Mouse (Mus musculus): ENCODE results near the gene Fam198b. TPM values are rescaled to one million over a fixed set of nuclear protein-coding genes. Genes with fewer than 3 reads are reported as not detected.

Fam198b gene
- total and polyA plus RNA-seq, 2 experiments from 2014 or later: 1.8 to 3.1 TPM

- no peak for DNase-seq (ENCODE audit: low spot score)
- Histone ChIP-seq H3K4me2 (ENCODE audit: low read depth, low read length) (no peak overlapping the region), H3K9me3 (ENCODE audit: low read length) (no peaks in the 10 kb centered on the region), H3K9ac (replicated peaks; ENCODE audit: low read length) (no peak overlapping the region), H3K4me3 (ENCODE audit: low read length) (no peak overlapping the region), H3K36me3 (ENCODE audit: insufficient read depth, low read length) (no peaks in the 10 kb centered on the region), H3K27me3 (ENCODE audit: insufficient read depth, low read length) (no peaks in the 10 kb centered on the region), H3K27ac (no peak overlapping the region), H3K4me1 (ENCODE audit: insufficient read depth, low read length) (no peaks in the 10 kb centered on the region; the same call in 1 of the 2 replicates)
- 54% methylated on average over 4 of the region's 4 CpGs for WGBS
- ATAC-seq: no peak
- TF ChIP-seq CTCF (IDR thresholded peaks at IDR 0.05; ENCODE audit: low read depth): no peak
These were observed 35.5 kb upstream of the Fam198b start for GRCm38 (mm10) chr3:79848841-79849240.

- H3K36me3 ChIP-seq (ENCODE audit: insufficient read depth, low read length): no peaks in the 10 kb centered on the region
- no peak overlapping the region for H3K4me3 ChIP-seq (ENCODE audit: low read length)
- no peak for DNase-seq (ENCODE audit: low spot score)
- H3K4me2 ChIP-seq (ENCODE audit: low read depth, low read length): no peak overlapping the region
- no peak for ATAC-seq
- WGBS: 86% methylated on average over 2 of the region's 2 CpGs
- no peaks in the 10 kb centered on the region; the same call in 1 of the 2 replicates for H3K4me1 ChIP-seq (ENCODE audit: insufficient read depth, low read length)
- no peaks in the 10 kb centered on the region for H3K27me3 ChIP-seq (ENCODE audit: insufficient read depth, low read length)
- H3K9ac ChIP-seq (replicated peaks; ENCODE audit: low read length): no peak overlapping the region
- H3K9me3 ChIP-seq (ENCODE audit: low read length): no peaks in the 10 kb centered on the region
- no peak overlapping the region for H3K27ac ChIP-seq
- TF ChIP-seq CTCF (IDR thresholded peaks at IDR 0.05; ENCODE audit: low read depth): no peak
These were observed 34.7 kb upstream of the Fam198b start for GRCm38 (mm10) chr3:79849621-79850020.

GRCm38 (mm10) chr3:79850656-79851055 is 33.7 kb upstream of the Fam198b start:
- 45% methylated on average over 6 of the region's 6 CpGs for whole genome bisulfite sequencing
- Histone ChIP-seq H3K9me3 (ENCODE audit: low read length) (no peaks in the 10 kb centered on the region), H3K36me3 (ENCODE audit: insufficient read depth, low read length) (no peaks in the 10 kb centered on the region), H3K4me3 (ENCODE audit: low read length) (no peak overlapping the region), H3K27ac (no peak overlapping the region), H3K27me3 (ENCODE audit: insufficient read depth, low read length) (no peaks in the 10 kb centered on the region), H3K4me1 (ENCODE audit: insufficient read depth, low read length) (no peaks in the 10 kb centered on the region; the same call in 1 of the 2 replicates), H3K4me2 (ENCODE audit: low read depth, low read length) (no peak overlapping the region), H3K9ac (replicated peaks; ENCODE audit: low read length) (no peak overlapping the region)
- no peak for TF ChIP-seq CTCF (IDR thresholded peaks at IDR 0.05; ENCODE audit: low read depth)
- ATAC-seq: no peak
- no peak for DNase-seq (ENCODE audit: low spot score)

- no peak overlapping the region for H3K27ac ChIP-seq
- no peaks in the 10 kb centered on the region; the same call in 1 of the 2 replicates for H3K4me1 ChIP-seq (ENCODE audit: insufficient read depth, low read length)
- 87% methylated on average over 3 of the region's 3 CpGs for WGBS
- DNase-seq (ENCODE audit: low spot score): no peak
- H3K9ac ChIP-seq (replicated peaks; ENCODE audit: low read length): no peak overlapping the region
- no peak overlapping the region for H3K4me2 ChIP-seq (ENCODE audit: low read depth, low read length)
- H3K36me3 ChIP-seq (ENCODE audit: insufficient read depth, low read length): no peaks in the 10 kb centered on the region
- no peaks in the 10 kb centered on the region for H3K9me3 ChIP-seq (ENCODE audit: low read length)
- no peak for ATAC-seq
- no peaks in the 10 kb centered on the region for H3K27me3 ChIP-seq (ENCODE audit: insufficient read depth, low read length)
- no peak for TF ChIP-seq CTCF (IDR thresholded peaks at IDR 0.05; ENCODE audit: low read depth)
- H3K4me3 ChIP-seq (ENCODE audit: low read length): no peak overlapping the region
These were observed 32.2 kb upstream of the Fam198b start for GRCm38 (mm10) chr3:79852108-79852507.

- Histone ChIP-seq H3K27me3 (ENCODE audit: insufficient read depth, low read length) (no peaks in the 10 kb centered on the region), H3K4me2 (ENCODE audit: low read depth, low read length) (no peak within 1 kb of the TSS), H3K27ac (no peak within 1 kb of the TSS), H3K4me1 (ENCODE audit: insufficient read depth, low read length) (no peaks in the 10 kb centered on the region; the same call in 1 of the 2 replicates), H3K9me3 (ENCODE audit: low read length) (no peaks in the 10 kb centered on the region), H3K36me3 (ENCODE audit: insufficient read depth, low read length) (no peaks in the 10 kb centered on the region), H3K9ac (replicated peaks; ENCODE audit: low read length) (no peak within 1 kb of the TSS), H3K4me3 (ENCODE audit: low read length) (no peak within 1 kb of the TSS)
- ATAC-seq (peak; percentile 74), DNase-seq (ENCODE audit: low spot score) (no peak)
- no peak for TF ChIP-seq CTCF (IDR thresholded peaks at IDR 0.05; ENCODE audit: low read depth)
- WGBS: 48% methylated on average over 8 of the region's 8 CpGs
These were observed 31.6 kb upstream of the Fam198b start, which contains the start of gene Tmem144 for GRCm38 (mm10) chr3:79852654-79853166. Tmem144 (minus strand) TSS chr3:79852773.

GRCm38 (mm10) chr3:79857780-79858179 is 26.6 kb upstream of the Fam198b start:
- H3K36me3 ChIP-seq (ENCODE audit: insufficient read depth, low read length): no peaks in the 10 kb centered on the region
- H3K4me2 ChIP-seq (ENCODE audit: low read depth, low read length): no peak overlapping the region
- H3K27me3 ChIP-seq (ENCODE audit: insufficient read depth, low read length): no peaks in the 10 kb centered on the region
- ATAC-seq (no peak), DNase-seq (ENCODE audit: low spot score) (no peak)
- no peak overlapping the region for H3K9ac ChIP-seq (replicated peaks; ENCODE audit: low read length)
- 50% methylated on average over 5 of the region's 5 CpGs for WGBS
- no peaks in the 10 kb centered on the region; the same call in 1 of the 2 replicates for H3K4me1 ChIP-seq (ENCODE audit: insufficient read depth, low read length)
- no peak for TF ChIP-seq CTCF (IDR thresholded peaks at IDR 0.05; ENCODE audit: low read depth)
- H3K27ac ChIP-seq: no peak overlapping the region
- no peaks in the 10 kb centered on the region for H3K9me3 ChIP-seq (ENCODE audit: low read length)
- no peak overlapping the region for H3K4me3 ChIP-seq (ENCODE audit: low read length)

GRCm38 (mm10) chr3:79858221-79858620 is 26.1 kb upstream of the Fam198b start:
- WGBS: 53% methylated on average over 3 of the region's 3 CpGs
- no peak overlapping the region for H3K9ac ChIP-seq (replicated peaks; ENCODE audit: low read length)
- H3K9me3 ChIP-seq (ENCODE audit: low read length): no peaks in the 10 kb centered on the region
- no peak overlapping the region for H3K4me2 ChIP-seq (ENCODE audit: low read depth, low read length)
- no peaks in the 10 kb centered on the region for H3K4me1 ChIP-seq (ENCODE audit: insufficient read depth, low read length)
- TF ChIP-seq CTCF (IDR thresholded peaks at IDR 0.05; ENCODE audit: low read depth): no peak
- no peaks in the 10 kb centered on the region for H3K36me3 ChIP-seq (ENCODE audit: insufficient read depth, low read length)
- H3K4me3 ChIP-seq (ENCODE audit: low read length): no peak overlapping the region
- H3K27ac ChIP-seq: no peak overlapping the region
- ATAC-seq (no peak), DNase-seq (ENCODE audit: low spot score) (no peak)
- H3K27me3 ChIP-seq (ENCODE audit: insufficient read depth, low read length): no peaks in the 10 kb centered on the region

All from hindbrain, postnatal 0 days (tissue).